Mouse (Mus musculus) intestine, postnatal 0 days (tissue): ENCODE measurements around the gene Vmn1r5. TPM values are rescaled to one million over a fixed set of nuclear protein-coding genes. Genes with fewer than 3 reads are reported as not detected.

ENCODE experiments used
- ATAC-seq: fragments of 200-750 bp; cut with Nextera tagmentation; 2 replicates; pipeline ENCODE4 v1.8.0; 2017; ENCODE audit warnings: mild to moderate bottlenecking, moderate TSS enrichment, moderate library complexity
- H3K27ac ChIP-seq: fragments of 300-500 bp; sonication (generic); 2 replicates; pipeline ENCODE4 v1.5.1; 2014; ENCODE audit warnings: mild to moderate bottlenecking, low read depth, low read length, moderate library complexity
- H3K27me3 ChIP-seq: fragments of 300-500 bp; sonication (generic); replicated peaks from 2 replicates; pipeline ENCODE4 v1.6.1; 2014; ENCODE audit warnings: low read length, mixed read lengths; ENCODE audit not compliant: control insufficient read depth, insufficient read depth
- H3K36me3 ChIP-seq: fragments of 300-500 bp; sonication (generic); 2 replicates; pipeline ENCODE4 v1.6.1; 2014; ENCODE audit warnings: mild to moderate bottlenecking, moderate library complexity; ENCODE audit not compliant: control insufficient read depth, insufficient read depth
- H3K4me1 ChIP-seq: fragments of 300-500 bp; sonication (generic); replicated peaks from 2 replicates; pipeline ENCODE4 v1.6.1; 2014; ENCODE audit warnings: antibody characterized with exemption, low read length, mixed read lengths; ENCODE audit not compliant: control insufficient read depth, insufficient read depth
- H3K4me2 ChIP-seq: fragments of 300-500 bp; sonication (generic); replicated peaks from 2 replicates; pipeline ENCODE4 v1.6.1; 2014; ENCODE audit warnings: low read depth, mild to moderate bottlenecking, moderate library complexity
- H3K4me3 ChIP-seq: fragments of 300-500 bp; sonication (generic); 2 replicates; pipeline ENCODE4 v1.5.1; 2014; ENCODE audit warnings: low read depth, low read length
- H3K9ac ChIP-seq: fragments of 300-500 bp; sonication (generic); 2 replicates; pipeline ENCODE4 v1.6.1; 2014; ENCODE audit warnings: mild to moderate bottlenecking, low read depth, low read length
- H3K9me3 ChIP-seq: fragments of 300-500 bp; sonication (generic); 2 replicates; pipeline ENCODE4 v1.6.1; 2016; ENCODE audit warnings: mixed run types; ENCODE audit not compliant: control insufficient read depth
- CTCF ChIP-seq: sonication (generic); IDR thresholded peaks from 2 replicates; pipeline ENCODE4 v1.5.1; 2016; ENCODE audit warnings: low read depth, mild to moderate bottlenecking, control low read depth, antibody characterized with exemption, moderate library complexity
- WGBS: fragments of 180-500 bp; shearing (Covaris S2); extraction: QIAGEN DNeasy Blood & Tissue Kit; methylation state at CpG from one replicate; pipeline ENCODE4 v1.1.7; 2014; 5-methylcytosine and 5-hydroxymethylcytosine counted together
- polyA plus RNA-seq: library from polyadenylated mRNA; unstranded; fragments of >200 nt; fragmentation: Nextera tagmentation; extraction: Ambion mirVana; gene quantifications from 2 replicates; pipeline ENCODE4 v1.2.1, GENCODE M21; 2015

Gene Vmn1r5
- not detected in 2 replicates for polyA plus RNA-seq

DNA sequence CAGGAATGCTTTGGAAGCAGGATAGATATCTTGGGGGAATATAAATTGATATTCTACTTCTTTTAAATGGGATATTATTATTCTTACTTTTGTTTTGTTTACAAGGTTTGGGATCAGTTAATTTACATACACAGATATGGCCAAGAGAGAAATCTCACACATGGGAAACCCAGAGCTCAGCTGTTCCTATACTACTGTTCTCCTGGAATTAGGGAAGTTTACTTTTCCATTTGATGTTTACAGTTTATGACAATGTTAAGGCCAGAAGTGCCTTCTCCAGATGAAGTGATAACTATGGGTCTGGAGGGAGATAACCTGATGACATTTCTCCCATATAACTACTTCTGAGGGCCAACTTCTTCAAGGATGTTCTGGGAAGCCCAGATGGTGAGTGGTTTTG is at the start of gene Vmn1r5:
TSS of gene Vmn1r5 (plus strand) at position 301 of the 400 bp plus-strand sequence.
- no peak within 1 kb of the TSS for H3K27ac ChIP-seq
- TF ChIP-seq CTCF = no peak
- H3K36me3 ChIP-seq = no peaks in the 10 kb centered on the region
- no peaks in the 10 kb centered on the region for H3K9me3 ChIP-seq
- H3K4me3 ChIP-seq = no peak within 1 kb of the TSS
- no peaks in the 10 kb centered on the region for H3K4me1 ChIP-seq
- H3K27me3 ChIP-seq = no peaks in the 10 kb centered on the region
- no peak within 1 kb of the TSS for H3K4me2 ChIP-seq
- no peak within 1 kb of the TSS for H3K9ac ChIP-seq
- ATAC-seq = no peak

GRCm38 (mm10) chr6:56923331-56923725 is 46.7 kb upstream of the Vmn1r5 start:
- peak overlapping the region; percentile 70 for H3K27ac ChIP-seq
- peak overlapping the region; percentile 49 for H3K9ac ChIP-seq
- under 1% methylated on average over 25 of the region's 25 CpGs for WGBS
- no peak for TF ChIP-seq CTCF
- peak overlapping the region; percentile 68 for H3K4me2 ChIP-seq
- H3K27me3 ChIP-seq = no peaks in the 10 kb centered on the region
- no peaks in the 10 kb centered on the region for H3K36me3 ChIP-seq
- no peaks in the 10 kb centered on the region for H3K9me3 ChIP-seq
- no peak for ATAC-seq
- H3K4me1 ChIP-seq = peaks cover 4% of the 10 kb centered on the region; the same call in 1 of the 2 replicates
- H3K4me3 ChIP-seq = peak overlapping the region; percentile 58

GRCm38 (mm10) chr6:56923726-56924707 is 46.1 kb upstream of the Vmn1r5 start, which contains the start of the genes Nt5c3 and Vmn1r4:
Gene Nt5c3, minus strand, starts transcription at chr6:56923932.
Gene Vmn1r4, plus strand, starts transcription at chr6:56924015.
- peaks cover 1% of the 10 kb centered on the region; the same call in 1 of the 2 replicates for H3K4me1 ChIP-seq
- no peak for TF ChIP-seq CTCF
- peak within 1 kb of the TSS; percentile 70 for H3K27ac ChIP-seq
- H3K9ac ChIP-seq = peak within 1 kb of the TSS; percentile 49
- WGBS = 2% methylated on average over 64 of the region's 64 CpGs
- no peaks in the 10 kb centered on the region for H3K27me3 ChIP-seq
- peak within 1 kb of the TSS; percentile 68 for H3K4me2 ChIP-seq
- H3K36me3 ChIP-seq = no peaks in the 10 kb centered on the region
- no peaks in the 10 kb centered on the region for H3K9me3 ChIP-seq
- peak within 1 kb of the TSS; percentile 58 for H3K4me3 ChIP-seq
- ATAC-seq = peak; percentile 98

DNA sequence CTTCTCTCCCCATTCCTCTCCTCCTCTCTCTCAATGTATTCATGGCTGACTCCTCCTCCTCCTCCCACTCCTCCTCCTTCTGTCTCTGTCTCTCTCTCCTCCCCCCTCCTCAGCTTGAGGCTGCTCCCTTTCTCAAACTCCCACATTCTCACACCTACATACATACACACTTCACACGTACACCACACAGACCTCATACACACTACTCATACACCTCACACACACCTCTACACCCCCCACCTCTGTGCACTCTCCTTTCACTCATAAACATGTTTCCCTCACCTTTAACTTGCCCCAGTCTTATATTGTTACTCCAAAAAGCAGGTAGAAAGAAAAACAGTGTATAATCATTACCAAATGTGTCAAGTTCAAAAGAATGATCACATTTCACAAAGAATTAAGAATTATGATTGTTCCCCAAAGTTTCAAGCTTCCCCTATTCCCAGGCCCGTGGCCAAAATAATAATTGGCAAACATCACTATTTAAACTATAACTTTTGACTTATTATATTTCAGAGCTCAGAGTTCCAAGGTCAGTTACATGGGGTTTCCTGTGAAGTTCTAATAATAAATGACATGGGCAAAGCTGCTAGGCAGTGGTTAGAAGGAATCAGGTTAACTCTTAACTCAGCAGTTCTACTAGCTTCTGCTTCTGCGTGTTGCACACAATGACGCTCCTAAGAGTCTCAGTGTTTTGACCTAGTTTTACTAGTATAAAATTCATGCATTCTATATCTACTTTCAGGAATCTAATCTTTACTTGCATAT is 38.2 kb upstream of the Vmn1r5 start:
- Histone ChIP-seq H3K4me1 (no peaks in the 10 kb centered on the region), H3K27me3 (no peaks in the 10 kb centered on the region), H3K36me3 (no peaks in the 10 kb centered on the region), H3K9ac (no peak overlapping the region), H3K4me2 (no peak overlapping the region), H3K4me3 (no peak overlapping the region), H3K9me3 (no peaks in the 10 kb centered on the region), H3K27ac (no peak overlapping the region)
- WGBS = 70% methylated on average over 4 of the region's 4 CpGs
- no peak for TF ChIP-seq CTCF
- ATAC-seq = no peak

DNA sequence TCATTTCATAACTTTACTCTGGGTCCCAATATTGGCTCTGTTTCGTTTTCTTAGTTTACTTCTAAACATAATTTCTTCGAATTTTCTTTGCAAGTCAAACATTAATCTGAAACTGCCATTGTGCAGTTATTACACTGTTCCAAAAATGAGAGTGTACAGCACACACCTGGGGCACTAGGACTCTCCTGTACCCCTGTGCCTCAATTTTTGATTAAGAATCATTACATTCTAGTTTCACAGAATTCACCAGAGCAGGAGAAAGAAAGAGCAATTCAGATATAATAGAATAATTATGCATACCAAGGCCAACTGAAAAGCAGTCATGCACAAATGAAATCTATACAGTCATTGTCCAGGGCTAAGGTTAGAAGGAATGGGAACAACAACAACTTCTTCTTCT is 37.6 kb upstream of the Vmn1r5 start:
- H3K9ac ChIP-seq = no peak overlapping the region
- no peaks in the 10 kb centered on the region for H3K27me3 ChIP-seq
- 63% methylated on average over 2 of the region's 2 CpGs for WGBS
- no peaks in the 10 kb centered on the region for H3K4me1 ChIP-seq
- H3K4me3 ChIP-seq = no peak overlapping the region
- H3K27ac ChIP-seq = no peak overlapping the region
- ATAC-seq = no peak
- H3K4me2 ChIP-seq = no peak overlapping the region
- no peak for TF ChIP-seq CTCF
- H3K9me3 ChIP-seq = no peaks in the 10 kb centered on the region
- H3K36me3 ChIP-seq = no peaks in the 10 kb centered on the region

DNA sequence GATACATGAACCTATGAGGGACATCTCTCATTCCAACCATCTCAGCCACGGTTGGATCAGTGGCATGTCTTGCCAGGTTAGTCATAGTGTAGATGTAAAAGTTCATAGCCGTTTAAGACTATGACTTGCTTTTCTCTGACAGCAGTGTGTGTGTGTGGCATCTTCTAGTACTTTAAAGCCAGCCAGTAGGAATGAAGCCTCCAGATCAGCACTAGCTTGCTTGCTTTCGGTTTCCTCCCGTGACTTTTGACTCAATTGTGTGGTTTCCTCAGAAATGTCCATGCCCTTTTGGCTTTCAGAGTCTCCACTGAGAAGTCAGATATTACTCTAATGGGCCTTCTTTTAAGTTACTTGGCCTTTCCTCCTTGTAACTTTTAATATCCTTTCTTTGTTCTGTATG is 35.7 kb upstream of the Vmn1r5 start:
- Histone ChIP-seq H3K9ac (no peak overlapping the region), H3K27me3 (no peaks in the 10 kb centered on the region), H3K27ac (no peak overlapping the region), H3K4me2 (no peak overlapping the region), H3K4me1 (no peaks in the 10 kb centered on the region), H3K36me3 (no peaks in the 10 kb centered on the region), H3K9me3 (no peaks in the 10 kb centered on the region), H3K4me3 (no peak overlapping the region)
- TF ChIP-seq CTCF = no peak
- no peak for ATAC-seq
- 81% methylated on average over 4 of the region's 4 CpGs for WGBS
